Mouse (Mus musculus) liver, adult 2 months (tissue): ENCODE measurements at regions not wholly inside any gene's neighbourhood (a gene's known extent, or its start where the extent isn't known, plus 50 kb on each side); places are given as distances from the start of the nearest gene placed in this dataset.

Experiments
- CTCF ChIP-seq: fragments of 200-500 bp; IDR thresholded peaks from 2 replicates; pipeline ENCODE4 v1.5.1; 2011; ENCODE audit warnings: low read depth, low read length, control low read depth
- POLR2A ChIP-seq: fragments of 200-500 bp; IDR thresholded peaks from 2 replicates; pipeline ENCODE4 v1.6.1; 2011; ENCODE audit warnings: low read length, control low read depth; ENCODE audit not compliant: insufficient read depth; ENCODE audit errors: extremely low read depth

GRCm38 (mm10) chr17:82828434-82828997 lies 386.6 kb upstream of the Pkdcc start:
- TF ChIP-seq CTCF (no peak), POLR2A (no peak)
